Mouse (Mus musculus) ovary, adult 10 weeks (tissue): ENCODE measurements around the gene 4930579F01Rik. TPM values are rescaled to one million over a fixed set of nuclear protein-coding genes. Genes with fewer than 3 reads are reported as not detected.

ENCODE experiments used
- polyA plus RNA-seq: library from polyadenylated mRNA; stranded (reverse); fragments of 350-450 nt; fragmentation: Illumina TruSeq; extraction: RNeasy Lipid Tissue Mini Kit (QIAGEN cat#74804); gene quantifications from one replicate; pipeline ENCODE4 v1.2.3, GENCODE M21; 2014

Gene 4930579F01Rik
- polyA plus RNA-seq = not detected

GRCm38 (mm10) chr3:138193683-138194302, at the start of gene 4930579F01Rik:
4930579F01Rik (minus strand) TSS chr3:138193825.

GRCm38 (mm10) chr3:138217631-138218264, 24.1 kb upstream of the 4930579F01Rik start, which contains the start of gene Adh7:
Adh7 (plus strand) TSS chr3:138217760.

GRCm38 (mm10) chr3:138144642-138145171, 48.9 kb downstream of the 4930579F01Rik start, which contains the start of gene Mttp:
Mttp (minus strand) TSS chr3:138144968.

GRCm38 (mm10) chr3:138143315-138144059, 50.1 kb downstream of the 4930579F01Rik start, which contains the start of gene Trmt10a:
Trmt10a (plus strand) TSS chr3:138143448.

Other genes starting within 250 kb of the 4930579F01Rik start
- 16.2 TPM for gene Dapp1, start 212.3 kb downstream of the 4930579F01Rik start, polyA plus RNA-seq
- gene 1110002E22Rik, start 128.8 kb downstream of the 4930579F01Rik start, polyA plus RNA-seq = 1.00 TPM
- gene Gm5105, start 126.4 kb downstream of the 4930579F01Rik start, polyA plus RNA-seq = not detected
- gene Trmt10a, start 50.4 kb downstream of the 4930579F01Rik start, polyA plus RNA-seq = 11.4 TPM
- 7.2 TPM for gene Mttp, start 48.9 kb downstream of the 4930579F01Rik start, polyA plus RNA-seq
- gene Adh7, start 23.9 kb upstream of the 4930579F01Rik start, polyA plus RNA-seq = 2.6 TPM
- gene Adh1, start 67.2 kb upstream of the 4930579F01Rik start, polyA plus RNA-seq = 79.7 TPM
- gene Adh6a, start 119.5 kb upstream of the 4930579F01Rik start, polyA plus RNA-seq = not detected
- gene Adh6b, start 147.9 kb upstream of the 4930579F01Rik start, polyA plus RNA-seq = not detected
- not detected for gene Adh4, start 221.6 kb upstream of the 4930579F01Rik start, polyA plus RNA-seq
- 200 TPM for gene Adh5, start 249.3 kb upstream of the 4930579F01Rik start, polyA plus RNA-seq